In the genomic region with DNA sequence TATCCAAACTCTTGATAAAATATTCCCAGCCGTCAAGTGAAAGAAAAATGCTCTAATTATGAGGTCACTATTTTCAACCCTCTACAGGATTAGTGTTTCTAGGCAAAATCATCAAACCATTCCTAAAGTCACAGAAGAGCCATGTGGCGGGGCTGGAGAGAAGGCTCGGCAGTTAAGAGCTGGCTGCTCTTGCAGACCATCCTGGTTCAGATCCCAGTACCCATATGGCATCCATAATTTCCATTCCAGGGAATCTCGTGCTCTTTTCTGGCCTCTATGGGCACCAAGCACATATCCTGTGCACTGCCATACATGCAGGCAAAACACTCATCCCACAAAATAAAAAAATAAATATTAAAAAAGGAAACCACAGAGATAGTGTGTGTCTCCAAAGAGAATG, we compare ENCODE assay signal across 28 mouse cellular contexts. TPM values are rescaled to one million over a fixed set of nuclear protein-coding genes. Genes with fewer than 3 reads are reported as not detected.
"Had no signal": no experiment of that assay in that cellular context is flagged by ENCODE, and none has a peak within 500 bp of the region (broad histone marks: within the 10 kb centered on the region; RNA-seq: fewer than 3 reads in every experiment).

No protein-coding gene starts in this region.

- H3K27me3 ChIP-seq: lung, embryonic 15.5 days; midbrain, embryonic 15.5 days; neural tube, embryonic 13.5 days; stomach, embryonic 15.5 days had no signal

- H3K36me3 ChIP-seq: kidney, embryonic 15.5 days; limb, embryonic 10.5 days; limb, embryonic 13.5 days; liver, embryonic 12.5 days; liver, embryonic 15.5 days; lung, embryonic 15.5 days; midbrain, embryonic 15.5 days; neural tube, embryonic 13.5 days; stomach, embryonic 15.5 days had no signal

- H3K4me2 ChIP-seq: kidney, embryonic 15.5 days; limb, embryonic 13.5 days; liver, embryonic 12.5 days; liver, embryonic 15.5 days; lung, embryonic 15.5 days; midbrain, embryonic 11.5 days; midbrain, embryonic 15.5 days; neural tube, embryonic 13.5 days; stomach, embryonic 15.5 days had no signal

- H3K9ac ChIP-seq: kidney, embryonic 15.5 days; limb, embryonic 13.5 days; liver, embryonic 12.5 days; liver, embryonic 15.5 days; lung, embryonic 15.5 days; midbrain, embryonic 15.5 days; neural tube, embryonic 13.5 days; stomach, embryonic 15.5 days had no signal

- ATAC-seq: liver, embryonic 12.5 days; midbrain, embryonic 15.5 days had no signal

- H3K4me3 ChIP-seq: kidney, embryonic 15.5 days; limb, embryonic 10.5 days; limb, embryonic 13.5 days; liver, embryonic 12.5 days; liver, embryonic 15.5 days; lung, embryonic 15.5 days; midbrain, embryonic 15.5 days; myocyte; neural tube, embryonic 13.5 days; stomach, embryonic 15.5 days had no signal

- H3K4me1 ChIP-seq: kidney, embryonic 15.5 days; liver, embryonic 12.5 days; liver, embryonic 15.5 days; lung, embryonic 15.5 days; midbrain, embryonic 15.5 days; neural tube, embryonic 13.5 days; stomach, embryonic 15.5 days had no signal

- DNase-seq: kidney, postnatal 10 days; kidney, postnatal 36 days; layer of hippocampus, postnatal 36 days; liver; lung, adult 18-20 months; lung, postnatal 10 days; retina, postnatal 1 day; right cerebral cortex, postnatal 25 days; spleen, adult 18-20 months had no signal

- H3K27ac ChIP-seq: kidney, embryonic 15.5 days; limb, embryonic 10.5 days; limb, embryonic 13.5 days; liver, embryonic 12.5 days; liver, embryonic 15.5 days; lung, embryonic 15.5 days; midbrain, embryonic 15.5 days; neural tube, embryonic 13.5 days; stomach, embryonic 15.5 days had no signal

- H3K9me3 ChIP-seq: kidney, embryonic 15.5 days; limb, embryonic 10.5 days; limb, embryonic 13.5 days; liver, embryonic 12.5 days; liver, embryonic 15.5 days; lung, embryonic 15.5 days; midbrain, embryonic 15.5 days; neural tube, embryonic 13.5 days; stomach, embryonic 15.5 days had no signal

RNA-seq across cellular contexts. Expression of a gene that starts 1.1 kb away (rescaled TPM):
- total RNA-seq: layer of hippocampus, postnatal 36 days; left cerebral cortex, postnatal 14 days; megakaryocyte-erythroid progenitor cell, adult 5-6 weeks; monocyte, adult 5-6 weeks; neutrophil, adult 5-6 weeks had no signal
- polyA plus RNA-seq: kidney, embryonic 15.5 days; limb, embryonic 10.5 days; limb, embryonic 13.5 days; liver, embryonic 12.5 days; liver, embryonic 15.5 days; lung, embryonic 15.5 days; midbrain, embryonic 11.5 days; midbrain, embryonic 15.5 days; myocyte; neural tube, embryonic 13.5 days; stomach, embryonic 15.5 days; thymus, postnatal 0 days had no signal

RNA-seq across cellular contexts. Expression of a gene that starts 9.0 kb away (rescaled TPM):
- total RNA-seq: megakaryocyte-erythroid progenitor cell, adult 5-6 weeks; monocyte, adult 5-6 weeks; neutrophil, adult 5-6 weeks had no signal
- polyA plus RNA-seq: kidney, embryonic 15.5 days; limb, embryonic 10.5 days; limb, embryonic 13.5 days; liver, embryonic 12.5 days; liver, embryonic 15.5 days; lung, embryonic 15.5 days; midbrain, embryonic 11.5 days; midbrain, embryonic 15.5 days; myocyte; neural tube, embryonic 13.5 days; stomach, embryonic 15.5 days; thymus, postnatal 0 days had no signal

RNA-seq across cellular contexts. Expression of a gene that starts 11.6 kb away (rescaled TPM):
- total RNA-seq: layer of hippocampus, adult 8-10 months; layer of hippocampus, postnatal 10 days; layer of hippocampus, postnatal 36 days; left cerebral cortex, adult 8-10 months; left cerebral cortex, postnatal 14 days; megakaryocyte-erythroid progenitor cell, adult 5-6 weeks; monocyte, adult 5-6 weeks; neutrophil, adult 5-6 weeks had no signal
- polyA plus RNA-seq: kidney, embryonic 15.5 days; limb, embryonic 10.5 days; limb, embryonic 13.5 days; liver, embryonic 12.5 days; liver, embryonic 15.5 days; lung, embryonic 15.5 days; midbrain, embryonic 11.5 days; midbrain, embryonic 15.5 days; myocyte; neural tube, embryonic 13.5 days; stomach, embryonic 15.5 days had no signal

RNA-seq across cellular contexts. Expression of a gene that starts 18.9 kb away (rescaled TPM):
- total RNA-seq: layer of hippocampus, adult 8-10 months; layer of hippocampus, postnatal 36 days; left cerebral cortex, adult 8-10 months; left cerebral cortex, postnatal 14 days; megakaryocyte-erythroid progenitor cell, adult 5-6 weeks; monocyte, adult 5-6 weeks; neutrophil, adult 5-6 weeks had no signal
- polyA plus RNA-seq: kidney, embryonic 15.5 days; limb, embryonic 10.5 days; limb, embryonic 13.5 days; liver, embryonic 12.5 days; liver, embryonic 15.5 days; lung, embryonic 15.5 days; midbrain, embryonic 15.5 days; neural tube, embryonic 13.5 days; stomach, embryonic 15.5 days; thymus, postnatal 0 days had no signal

RNA-seq across cellular contexts. Expression of a gene that starts 27.5 kb away (rescaled TPM):
- total RNA-seq: layer of hippocampus, adult 8-10 months; layer of hippocampus, postnatal 10 days; layer of hippocampus, postnatal 36 days; left cerebral cortex, adult 8-10 months; left cerebral cortex, postnatal 14 days; megakaryocyte-erythroid progenitor cell, adult 5-6 weeks; monocyte, adult 5-6 weeks; neutrophil, adult 5-6 weeks had no signal
- polyA plus RNA-seq: kidney, embryonic 15.5 days; limb, embryonic 10.5 days; limb, embryonic 13.5 days; liver, embryonic 12.5 days; liver, embryonic 15.5 days; lung, embryonic 15.5 days; midbrain, embryonic 11.5 days; midbrain, embryonic 15.5 days; myocyte; neural tube, embryonic 13.5 days; stomach, embryonic 15.5 days; thymus, postnatal 0 days had no signal
